Mouse (Mus musculus) CD4-positive helper T cell, adult 2 months (primary cell): ENCODE data around the gene Ttf1.
"Not testable (repeated sequence)": the region's sequence is repeated elsewhere in the genome, so short reads cannot be mapped to it uniquely, and the experiment has no call there.

Source experiments
- DNase-seq: peaks from one replicate; pipeline ENCODE4 v3.0.0-alpha.2; 2012; ENCODE audit warnings: low read depth, missing footprints, low spot score

Gene Ttf1

GRCm38 (mm10) chr2:29054991-29055390, 5.1 kb upstream of the Ttf1 start, which contains the start of gene Cfap77:
Gene Cfap77, minus strand, starts transcription at chr2:29055066.
- peak; percentile 90 for DNase-seq

DNA sequence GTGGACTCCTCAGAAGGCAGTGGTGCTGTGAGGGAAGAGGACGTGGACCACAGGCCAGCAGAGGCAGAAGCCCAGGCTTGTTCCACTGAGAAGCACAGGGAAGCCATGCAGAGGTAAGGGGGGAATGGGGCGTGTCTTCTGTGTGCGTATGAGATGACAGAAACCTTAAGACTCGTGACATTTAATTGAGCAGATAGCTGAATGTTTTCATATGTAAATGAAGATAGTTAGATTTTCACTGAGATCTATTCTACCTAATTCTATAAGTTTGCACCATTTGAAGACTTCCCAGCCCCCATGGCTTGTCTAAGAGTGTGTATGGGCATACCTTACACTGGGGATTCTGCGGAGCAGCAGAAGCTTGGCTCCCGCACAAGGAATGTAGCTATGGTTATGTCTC, 5.7 kb downstream of the Ttf1 start:
- no peak for DNase-seq

GRCm38 (mm10) chr2:29066410-29066809, 6.3 kb downstream of the Ttf1 start:
- DNase-seq, result no peak

- no peak for DNase-seq
These were observed 14.6 kb downstream of the Ttf1 start for GRCm38 (mm10) chr2:29074676-29075075.

DNA sequence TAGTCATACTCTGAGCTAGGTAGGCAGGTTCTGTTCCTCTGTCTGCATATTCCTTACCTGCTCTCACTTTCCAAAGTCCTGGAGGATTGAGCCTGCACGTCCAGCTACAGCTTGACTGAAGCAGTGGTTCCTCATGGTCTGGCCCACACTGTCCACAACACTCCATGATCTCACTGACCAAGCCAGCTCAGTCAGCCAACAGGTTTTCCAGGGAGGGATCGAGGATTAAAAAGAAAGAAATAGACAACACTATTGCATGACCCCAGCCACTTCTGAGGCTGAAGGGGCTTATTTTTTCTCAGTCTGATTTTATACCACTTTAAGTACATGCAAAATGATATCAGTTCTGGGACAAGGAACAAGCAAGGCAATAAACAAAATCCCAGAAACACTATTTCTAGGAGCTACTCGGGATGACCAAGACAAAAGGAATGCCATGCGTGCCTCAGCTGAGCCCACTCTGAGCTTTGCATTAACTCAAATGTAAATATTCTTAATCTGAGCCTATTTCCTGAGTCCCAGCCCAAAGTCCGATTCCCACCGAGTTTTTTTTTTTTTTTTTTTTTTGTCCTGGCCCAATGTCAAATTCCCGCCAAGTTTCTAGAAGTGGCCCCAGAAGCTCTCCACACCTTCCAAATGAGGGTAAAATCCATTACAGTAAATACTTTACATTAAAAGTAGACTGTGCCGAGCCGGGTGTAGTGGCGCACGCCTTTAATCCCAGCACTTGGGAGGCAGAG, 15.4 kb downstream of the Ttf1 start:
- no peak for DNase-seq

- no peak for DNase-seq
These were observed 16.2 kb downstream of the Ttf1 start for GRCm38 (mm10) chr2:29076226-29076625.

DNA sequence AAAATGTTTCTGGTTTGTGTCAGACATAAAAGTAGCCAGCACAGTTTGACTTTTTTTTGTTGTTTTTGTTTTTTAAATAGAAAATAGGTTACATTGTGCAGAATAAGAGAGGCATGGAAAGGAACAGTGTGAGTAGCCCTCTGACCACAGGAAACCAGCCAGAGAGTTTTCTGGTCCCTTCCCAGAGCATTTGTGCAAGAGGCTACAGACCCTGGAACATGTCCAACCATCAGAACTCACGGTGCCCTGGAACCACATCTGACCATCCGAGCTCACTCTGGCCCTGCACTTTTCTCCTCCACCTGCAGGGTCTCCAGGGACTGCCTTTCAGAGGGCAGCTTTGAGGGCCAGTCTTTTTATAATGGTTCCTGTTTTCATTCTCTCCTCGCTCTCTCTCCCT, 21.9 kb downstream of the Ttf1 start:
- DNase-seq, result no peak

DNA sequence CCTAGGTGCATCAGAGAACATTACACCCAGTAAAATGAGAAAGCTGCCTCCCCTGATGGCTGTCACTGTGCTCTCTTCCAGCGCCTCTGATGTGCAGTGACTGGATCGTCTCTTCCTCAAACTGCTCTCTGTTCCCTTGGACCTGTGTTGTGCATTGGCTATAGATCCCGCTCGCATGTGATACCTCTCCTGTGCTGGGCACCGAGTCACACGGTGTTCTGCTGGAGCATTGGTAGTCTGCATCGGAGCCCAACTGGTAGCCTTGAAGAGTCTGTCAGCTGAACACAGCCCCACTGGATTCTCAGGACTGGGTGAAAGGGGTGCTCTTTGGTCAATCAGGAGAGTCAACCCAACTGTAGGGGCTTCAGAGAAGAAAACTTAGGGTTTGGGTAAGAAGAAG, 26.0 kb downstream of the Ttf1 start:
- no peak for DNase-seq

DNA sequence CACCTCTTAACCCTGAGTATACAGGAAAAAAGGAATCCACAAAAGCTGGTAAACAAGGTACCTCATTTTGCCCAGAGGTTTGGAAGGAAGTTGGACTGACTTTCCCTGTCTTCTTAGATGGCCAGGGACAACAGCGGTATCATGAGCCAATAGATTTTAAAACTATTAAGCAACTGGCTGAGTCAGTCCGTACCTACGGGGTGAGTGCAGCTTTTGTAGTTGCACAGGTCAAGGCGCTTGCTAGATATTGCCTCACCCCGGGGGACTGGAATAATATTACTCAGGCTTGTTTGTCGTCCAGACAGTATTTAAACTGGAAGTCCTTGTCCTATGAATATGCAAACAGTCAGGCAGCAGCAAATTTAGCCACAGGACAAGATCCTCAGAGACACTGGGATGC, 29.2 kb downstream of the Ttf1 start:
- DNase-seq, result not testable (repeated sequence)

GRCm38 (mm10) chr2:29095674-29096073, 35.6 kb downstream of the Ttf1 start:
- peak; percentile 79 for DNase-seq

DNA sequence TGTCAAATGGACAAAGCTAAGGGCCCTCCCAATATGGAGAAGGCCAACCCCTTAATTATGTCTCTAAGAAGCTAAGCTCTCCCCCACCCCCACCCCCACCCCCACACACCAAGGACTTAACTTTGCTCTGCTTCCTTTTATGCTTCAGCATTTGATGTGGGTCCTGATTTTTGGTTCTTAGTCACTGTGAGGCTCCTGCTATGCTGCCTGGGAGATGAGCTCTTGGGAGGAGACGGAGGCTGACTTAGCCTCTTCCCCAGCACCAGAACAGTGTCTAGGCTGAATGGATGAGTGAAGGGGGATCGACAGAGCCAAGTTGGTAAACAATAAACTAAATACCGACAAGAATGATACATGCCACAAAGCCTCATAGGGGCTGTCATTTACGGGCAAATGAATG, 36.7 kb downstream of the Ttf1 start:
- DNase-seq, result peak; percentile 73

DNA sequence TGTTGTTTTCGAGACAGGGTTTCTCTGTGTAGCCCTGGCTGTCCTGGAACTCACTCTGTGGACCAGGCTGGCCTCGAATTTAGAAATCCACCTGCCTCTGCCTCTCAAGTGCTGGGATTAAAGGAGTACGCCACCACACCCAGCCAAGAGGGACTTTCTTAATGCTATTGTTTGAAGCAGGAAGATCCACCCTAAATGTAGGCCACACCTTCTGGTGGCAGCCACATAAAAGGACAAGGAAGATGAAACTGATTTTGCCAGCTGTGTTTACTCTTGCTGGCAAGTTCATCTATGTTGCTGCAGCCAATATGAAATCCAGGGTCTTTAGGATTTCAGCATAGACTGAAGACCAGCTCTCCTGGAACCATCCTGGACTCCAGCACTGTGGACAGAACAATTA, 37.4 kb downstream of the Ttf1 start:
- DNase-seq, result peak; percentile 87

DNA sequence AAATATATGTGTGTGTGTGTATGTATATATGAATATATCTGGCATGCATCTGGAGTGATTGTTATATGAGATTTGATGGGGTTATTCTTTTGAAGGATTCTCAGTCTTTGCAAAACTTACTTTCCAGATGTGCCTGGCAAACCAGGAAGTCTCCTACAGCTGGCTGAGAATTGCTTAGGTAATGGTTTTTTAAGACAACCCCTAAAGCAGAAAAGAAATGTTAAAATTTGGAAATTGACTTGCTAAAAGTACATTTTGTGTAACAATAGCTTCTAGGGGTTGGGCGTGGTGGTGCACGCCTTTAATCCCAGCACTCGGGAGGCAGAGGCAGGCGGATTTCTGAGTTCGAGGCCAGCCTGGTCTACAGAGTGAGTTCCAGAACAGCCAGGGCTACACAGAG, 37.9 kb downstream of the Ttf1 start:
- DNase-seq, result not testable (repeated sequence)

GRCm38 (mm10) chr2:29098786-29099185, 38.7 kb downstream of the Ttf1 start:
- no peak for DNase-seq

- DNase-seq, result no peak
These were observed 39.6 kb downstream of the Ttf1 start for GRCm38 (mm10) chr2:29099646-29100045.

DNA sequence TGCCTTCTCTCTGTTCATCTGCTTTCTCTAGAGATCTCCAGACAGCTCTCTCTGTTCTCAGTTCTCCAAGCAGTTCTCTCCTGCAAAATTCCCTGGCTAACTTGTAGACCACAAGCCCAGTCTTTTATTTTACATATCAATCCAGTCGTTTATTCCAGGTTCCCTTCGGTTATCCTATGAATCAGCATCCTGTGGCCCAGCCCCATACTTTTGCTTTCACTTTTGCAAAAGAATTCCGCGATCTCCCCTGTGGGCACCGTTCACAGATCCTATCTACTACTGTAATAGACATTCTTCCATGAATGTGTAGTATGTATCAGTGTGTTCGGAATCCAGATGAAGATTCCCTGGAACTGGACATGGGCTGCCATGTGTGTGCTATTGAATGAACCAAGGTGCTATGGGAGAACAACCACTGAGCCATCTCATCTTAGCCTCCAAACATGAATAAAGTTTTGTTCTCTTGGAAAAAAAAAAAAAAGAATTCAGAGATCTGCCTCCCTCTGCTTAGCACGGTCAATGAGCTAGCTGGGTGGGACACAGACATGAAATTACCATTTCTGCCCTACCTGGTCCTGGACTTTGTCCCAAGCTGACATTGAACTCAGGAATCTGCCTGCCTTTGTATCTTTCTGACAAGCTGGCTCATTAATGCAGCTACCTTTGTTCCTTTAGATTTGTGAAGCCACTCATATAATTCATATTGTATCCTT, 40.9 kb downstream of the Ttf1 start:
- peak; percentile 48 for DNase-seq

- peak; percentile 63 for DNase-seq
These were observed 42.6 kb downstream of the Ttf1 start for GRCm38 (mm10) chr2:29102416-29103377.

DNA sequence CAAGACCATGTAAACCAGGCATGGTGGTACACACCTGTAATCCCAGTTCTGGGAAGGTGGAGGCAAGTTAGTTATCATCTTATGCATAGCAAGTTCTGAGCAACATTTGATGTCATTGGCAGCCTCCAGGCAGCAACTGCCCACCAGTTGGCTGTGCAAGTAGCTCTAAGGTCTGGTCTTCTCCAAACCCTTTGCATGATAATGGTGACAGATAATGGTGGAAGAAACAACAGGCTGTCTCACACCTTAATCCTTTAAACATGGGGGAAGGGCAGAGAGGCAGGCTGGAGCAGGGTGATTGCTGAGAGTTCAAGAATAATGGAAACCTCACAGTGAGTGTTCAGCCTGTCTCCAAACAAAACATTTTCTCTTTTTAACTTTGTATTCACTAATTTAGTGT, 60.9 kb downstream of the Ttf1 start:
- no peak for DNase-seq

DNA sequence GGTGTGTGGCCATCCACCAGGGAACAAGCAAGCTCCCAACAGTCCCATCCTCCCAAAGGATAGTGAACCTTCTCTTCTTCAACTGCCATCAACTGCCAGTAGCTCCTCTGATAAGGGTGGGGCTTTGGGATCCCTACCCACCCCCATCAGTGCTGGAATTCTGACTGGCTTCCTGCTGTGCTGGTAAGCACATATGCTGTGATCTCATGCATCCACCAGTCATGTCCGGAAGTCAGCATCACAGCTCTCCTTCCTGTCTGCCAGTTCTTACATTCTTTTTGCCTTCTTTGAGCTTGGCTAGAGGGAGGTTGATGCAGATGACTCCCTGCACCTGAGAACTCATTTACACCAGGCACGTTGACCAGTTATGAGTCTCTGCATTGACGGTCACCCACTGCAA, 62.4 kb downstream of the Ttf1 start:
- DNase-seq, result peak; percentile 65

DNA sequence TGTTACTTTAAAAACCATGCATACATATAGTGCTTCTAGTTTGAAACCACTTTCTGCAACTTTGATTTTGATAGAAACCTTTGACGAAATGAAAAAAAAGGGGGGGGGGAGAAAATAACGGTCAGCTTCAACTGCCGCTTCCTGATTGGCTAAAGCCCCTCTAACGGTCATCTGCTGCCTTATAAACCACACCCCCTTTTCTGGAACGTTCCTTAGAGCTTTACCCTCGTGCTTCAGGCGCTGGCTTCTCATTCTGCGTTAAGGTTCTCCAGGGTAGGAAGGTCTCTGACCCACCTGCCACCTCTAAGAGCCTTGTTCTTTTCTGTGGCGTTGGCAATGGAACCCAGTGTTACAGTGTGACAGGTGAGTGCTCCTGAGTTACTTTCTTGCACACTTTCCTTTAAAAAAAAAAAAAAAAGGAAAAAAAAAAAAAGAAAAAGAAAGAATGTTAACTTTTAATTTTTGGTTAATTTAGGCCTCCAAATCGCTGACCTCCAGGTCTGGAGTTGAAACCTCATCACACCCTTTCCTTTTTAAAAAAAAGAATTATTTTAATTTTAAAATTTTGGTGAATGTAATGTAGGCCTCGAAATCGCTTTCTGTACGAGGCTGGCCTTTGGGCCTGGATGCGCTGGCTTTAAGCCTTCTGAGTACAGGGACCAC, 64.0 kb downstream of the Ttf1 start, which contains the start of gene Setx:
TSS of gene Setx (plus strand) at position 275 of the 663 bp plus-strand sequence.
- no peak for DNase-seq

DNA sequence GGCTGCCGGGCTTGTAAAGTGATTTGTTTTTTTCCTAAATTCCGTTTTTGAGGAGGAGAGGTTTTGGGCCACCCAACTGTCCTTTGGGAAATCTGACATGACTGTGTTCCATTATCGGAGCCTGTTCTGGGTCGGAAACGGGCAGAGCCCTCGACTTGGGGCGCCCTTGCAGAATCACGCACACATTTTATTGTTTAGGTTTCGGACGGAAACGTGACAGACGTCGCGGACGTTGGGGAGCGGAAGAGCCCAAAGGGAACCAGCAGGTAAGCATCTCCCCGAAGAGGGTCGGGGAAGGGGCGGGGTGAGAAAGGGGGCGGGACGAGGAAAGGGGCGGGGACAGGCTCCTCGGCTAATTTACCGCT, 64.5 kb downstream of the Ttf1 start:
- DNase-seq, result no peak
